Mouse (Mus musculus) CH12.LX (cell line): ENCODE measurements around the gene Dgkg. TPM values are rescaled to one million over a fixed set of nuclear protein-coding genes. Genes with fewer than 3 reads are reported as not detected.

Source experiments
- DNase-seq: peaks from one replicate; pipeline ENCODE4 v3.0.0-alpha.2; 2013; ENCODE audit errors: extremely low read depth
- H3K27ac ChIP-seq: 2 replicates; pipeline ENCODE4 v1.5.1; 2012; ENCODE audit warnings: low read depth, mild to moderate bottlenecking, control low read depth, moderate library complexity; ENCODE audit not compliant: insufficient read depth
- H3K27me3 ChIP-seq: replicated peaks from 2 replicates; pipeline ENCODE3; 2012; ENCODE audit warnings: inconsistent platforms
- H3K36me3 ChIP-seq, 2 experiments: replicated peaks in 1 of 2; 2 replicates each; pipeline versions ENCODE3 to v1.6.1; 2012; ENCODE audit warnings: inconsistent platforms in 1 of 2, low read length in 1 of 2, mild to moderate bottlenecking in 1 of 2, mixed read lengths in 1 of 2, moderate library complexity in 1 of 2; ENCODE audit not compliant: control insufficient read depth in 1 of 2, insufficient read depth in 1 of 2
- H3K4me1 ChIP-seq, 2 experiments: 2 replicates each; pipeline ENCODE4 v1.6.1; 2012; ENCODE audit warnings: inconsistent platforms in 1 of 2, moderate library complexity in 1 of 2; ENCODE audit not compliant: insufficient read depth in 2 of 2, control insufficient read depth in 1 of 2
- H3K4me2 ChIP-seq: 2 replicates; pipeline ENCODE4 v1.6.1; 2012; ENCODE audit warnings: low read depth, mild to moderate bottlenecking, control low read depth; ENCODE audit not compliant: poor library complexity, insufficient read depth, severe bottlenecking
- H3K4me3 ChIP-seq, 3 experiments: fragments of 150-350 bp in 1 of 3; sonication (generic) in 1 of 3; replicated peaks in 1 of 3; 2 replicates each; pipeline versions ENCODE3 to v1.5.1; 2011 to 2012; ENCODE audit warnings: low read depth in 2 of 3, low read length in 2 of 3, mild to moderate bottlenecking in 2 of 3, moderate library complexity in 2 of 3, control low read depth in 1 of 3, improper control_type of control experiment in 1 of 3, inconsistent platforms in 1 of 3, mixed read lengths in 1 of 3; ENCODE audit not compliant: poor library complexity in 1 of 3
- H3K79me2 ChIP-seq: replicated peaks from 2 replicates; pipeline ENCODE4 v1.6.1; 2012; ENCODE audit warnings: mild to moderate bottlenecking, moderate library complexity; ENCODE audit not compliant: control insufficient read depth, poor library complexity, insufficient read depth, severe bottlenecking; ENCODE audit errors: extremely low read depth
- H3K9ac ChIP-seq: 2 replicates; pipeline ENCODE4 v1.6.1; 2012; ENCODE audit warnings: low read depth, mild to moderate bottlenecking, control low read depth, moderate library complexity; ENCODE audit not compliant: insufficient read depth
- H3K9me3 ChIP-seq: replicated peaks from 2 replicates; pipeline ENCODE3; 2012; ENCODE audit warnings: low read length, inconsistent platforms, mixed read lengths
- BHLHE40 ChIP-seq: IDR thresholded peaks from 2 replicates; pipeline ENCODE4 v1.6.1; 2011; ENCODE audit warnings: mild to moderate bottlenecking, low read depth, low read length, improper control_type of control experiment
- E2F4 ChIP-seq: IDR thresholded peaks from 2 replicates; pipeline ENCODE4 v1.6.1; 2011; ENCODE audit warnings: low read depth, low read length, improper control_type of control experiment; ENCODE audit not compliant: insufficient replicate concordance
- ETS1 ChIP-seq: conservative IDR thresholded peaks from 2 replicates; pipeline ENCODE4 v1.6.1; 2012; ENCODE audit warnings: low read depth, mild to moderate bottlenecking, inconsistent platforms, low read length, improper control_type of control experiment, moderate library complexity
- MAFK ChIP-seq: IDR thresholded peaks from 2 replicates; pipeline ENCODE4 v1.6.1; 2011; ENCODE audit warnings: low read length, improper control_type of control experiment; ENCODE audit not compliant: insufficient replicate concordance
- MAZ ChIP-seq: IDR thresholded peaks from 2 replicates; pipeline ENCODE4 v1.6.1; 2012; ENCODE audit warnings: low read depth, mild to moderate bottlenecking, inconsistent platforms, low read length, improper control_type of control experiment, moderate library complexity
- MEF2A ChIP-seq: IDR thresholded peaks from 2 replicates; pipeline ENCODE4 v1.6.1; 2014; ENCODE audit warnings: low read depth, mild to moderate bottlenecking, inconsistent platforms, low read length, improper control_type of control experiment, borderline replicate concordance
- MXI1 ChIP-seq: IDR thresholded peaks from 2 replicates; pipeline ENCODE4 v1.6.1; 2011; ENCODE audit warnings: mild to moderate bottlenecking, low read depth, low read length, improper control_type of control experiment
- MYC ChIP-seq: IDR thresholded peaks from 2 replicates; pipeline ENCODE4 v1.6.1; 2011; ENCODE audit warnings: low read depth, mild to moderate bottlenecking, improper control_type of control experiment, low read length
- NELFE ChIP-seq: IDR thresholded peaks from 2 replicates; pipeline ENCODE4 v1.6.1; 2011; ENCODE audit warnings: low read depth, low read length, improper control_type of control experiment
- POLR2AphosphoS2 ChIP-seq: IDR thresholded peaks from 2 replicates; pipeline ENCODE4 v1.6.1; 2011; ENCODE audit warnings: low read depth, low read length, improper control_type of control experiment
- RCOR1 ChIP-seq: conservative IDR thresholded peaks from 2 replicates; pipeline ENCODE4 v1.6.1; 2012; ENCODE audit warnings: low read depth, mild to moderate bottlenecking, inconsistent platforms, low read length, improper control_type of control experiment
- USF1 ChIP-seq: IDR thresholded peaks from 2 replicates; pipeline ENCODE4 v1.6.1; 2014; ENCODE audit warnings: low read depth, mild to moderate bottlenecking, inconsistent platforms, low read length, improper control_type of control experiment
- USF2 ChIP-seq: conservative IDR thresholded peaks from 2 replicates; pipeline ENCODE4 v1.6.1; 2011; ENCODE audit warnings: low read depth, low read length, improper control_type of control experiment
- ZNF384 ChIP-seq: IDR thresholded peaks from 2 replicates; pipeline ENCODE4 v1.6.1; 2012; ENCODE audit warnings: low read depth, low read length, improper control_type of control experiment, inconsistent platforms
- dilution Hi-C: fragments of 300-500 bp; cut with MboI; formaldehyde crosslinking; loops from 2 replicates; pipeline ENCODE4 v1.14.3; 2020; ENCODE audit warnings: low sequenced_read_pairs; ENCODE audit not compliant: extremely low pct_unique_long_range_greater_than_20kb, extremely low pct_ligation_motif_present
- in situ Hi-C: fragments of 300-500 bp; cut with MboI; formaldehyde crosslinking; loops from 3 replicates; pipeline ENCODE4 v1.14.3; 2019; ENCODE audit warnings: low sequenced_read_pairs, low pct_ligation_motif_present, low pct_unique_long_range_greater_than_20kb, mixed read lengths
- polyA plus RNA-seq: library from polyadenylated mRNA; unstranded; fragments of >175 nt; gene quantifications from 2 replicates; pipeline ENCODE4 v1.2.1, GENCODE M21; 2012; ENCODE audit warnings: low read depth; ENCODE audit not compliant: insufficient read length
- total RNA-seq, 2 experiments: library from RNA; depleted of rRNA; stranded (reverse); fragments of 300-350 nt in 1 of 2; fragments of >200 nt in 1 of 2; gene quantifications; 2 replicates each; pipeline ENCODE4 v1.2.3; 2012 to 2014

The Dgkg gene
- total and polyA plus RNA-seq, 3 experiments: 2.0 to 9.2 (median 3.0) TPM

DNA sequence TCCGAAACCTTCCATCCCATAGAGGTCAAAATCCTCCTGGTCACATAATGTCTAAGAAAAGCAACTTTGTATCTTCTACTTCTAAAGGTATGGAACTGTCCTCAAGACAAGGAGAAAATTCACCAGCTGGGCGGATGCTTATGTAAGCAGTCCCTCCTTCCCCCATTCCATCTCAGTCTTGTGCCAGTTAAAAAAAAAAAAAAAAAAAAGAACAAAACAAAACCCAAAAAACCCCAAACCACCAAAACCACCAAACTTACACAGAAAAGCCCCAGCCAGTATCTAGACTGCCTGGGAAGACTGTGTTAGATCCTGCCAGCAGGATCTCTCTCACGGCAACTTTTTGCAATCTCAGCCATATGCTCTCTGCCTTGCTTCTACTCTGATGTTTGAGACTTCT is 123.9 kb downstream of the Dgkg start:
- dilution Hi-C loops: no loop called here
- Histone ChIP-seq H3K27me3 (no peaks in the 10 kb centered on the region), H3K4me2 (no peak overlapping the region), H3K4me3 (no peak overlapping the region), H3K4me1 (peaks cover 7 to 20% of the 10 kb centered on the region in 2 experiments), H3K79me2 (no peaks in the 10 kb centered on the region), H3K36me3 (no peaks in the 10 kb centered on the region), H3K27ac (no peak overlapping the region), H3K9ac (no peak overlapping the region), H3K9me3 (no peaks in the 10 kb centered on the region)
- DNase-seq: no peak
- TF ChIP-seq BHLHE40: peak; percentile 45
- no peak for TF ChIP-seq RCOR1
- 0 out of 2 replicates have a peak, but pooled peaks have one; percentile 19 for TF ChIP-seq MEF2A
- TF ChIP-seq USF2: no peak
- peak; percentile 91 for TF ChIP-seq ZNF384
- no peak for TF ChIP-seq POLR2AphosphoS2
- TF ChIP-seq MAFK: 0 out of 2 replicates have a peak, but pooled peaks have one; percentile 32
- TF ChIP-seq ETS1: 0 out of 2 replicates have a peak, but pooled peaks have one; percentile 14
- in situ Hi-C loops: no loop called here

DNA sequence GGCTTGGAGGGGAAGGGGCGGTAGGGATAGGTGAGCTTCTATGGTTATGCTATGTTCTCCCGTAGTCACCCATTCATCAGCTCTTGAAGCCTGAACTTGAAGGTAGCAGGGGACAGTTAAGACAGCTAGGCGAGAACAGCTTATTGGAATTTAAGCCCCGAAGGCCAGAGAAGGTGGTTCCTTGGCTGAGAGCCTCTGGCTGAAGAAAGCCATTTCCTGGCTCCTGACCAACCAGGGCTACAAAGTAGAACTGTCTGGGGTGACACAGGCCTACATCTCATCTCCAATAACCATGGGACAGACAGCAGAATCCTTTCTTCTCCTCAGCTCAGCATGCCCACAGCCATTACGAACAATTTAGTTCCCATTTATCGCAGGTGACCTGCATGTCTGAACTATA is 125.2 kb downstream of the Dgkg start:
- Histone ChIP-seq H3K27ac (no peak overlapping the region), H3K4me1 (peaks cover 7 to 20% of the 10 kb centered on the region in 2 experiments), H3K9ac (no peak overlapping the region), H3K4me3 (no peak overlapping the region), H3K79me2 (no peaks in the 10 kb centered on the region), H3K27me3 (no peaks in the 10 kb centered on the region), H3K36me3 (no peaks in the 10 kb centered on the region), H3K4me2 (no peak overlapping the region), H3K9me3 (no peaks in the 10 kb centered on the region)
- dilution Hi-C loops (no loop called here), in situ Hi-C loops (no loop called here)
- DNase-seq: no peak
- TF ChIP-seq MAZ: no peak
- no peak for TF ChIP-seq E2F4
- no peak for TF ChIP-seq ETS1
- TF ChIP-seq MXI1: no peak
- no peak for TF ChIP-seq USF1

DNA sequence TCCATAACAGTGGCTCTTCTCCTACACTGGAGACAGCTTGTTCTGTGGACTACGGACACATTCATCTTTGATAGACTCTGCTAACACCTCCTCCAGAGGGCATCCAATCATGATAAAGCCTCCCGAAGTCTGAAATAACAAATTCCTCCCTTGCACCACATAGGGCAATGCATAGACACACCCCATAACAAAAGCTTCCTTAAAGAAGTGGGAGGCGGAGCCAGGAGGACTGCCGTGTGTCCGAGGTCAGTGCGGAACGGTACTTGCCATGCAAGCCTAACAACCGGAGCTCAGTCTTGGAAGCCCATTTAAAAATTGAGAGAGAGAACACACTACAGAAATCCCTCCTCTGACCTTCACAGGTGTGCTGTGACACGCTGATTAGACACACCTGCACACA is 126.0 kb downstream of the Dgkg start:
- H3K4me1 ChIP-seq: peaks cover 7 to 22% of the 10 kb centered on the region in 2 experiments
- H3K27me3 ChIP-seq: no peaks in the 10 kb centered on the region
- H3K9ac ChIP-seq: no peak overlapping the region
- in situ Hi-C loops: no loop called here
- dilution Hi-C loops: no loop called here
- no peaks in the 10 kb centered on the region for H3K9me3 ChIP-seq
- H3K36me3 ChIP-seq: no peaks in the 10 kb centered on the region
- no peak overlapping the region for H3K4me2 ChIP-seq
- no peak overlapping the region for H3K27ac ChIP-seq
- no peak overlapping the region for H3K4me3 ChIP-seq
- no peaks in the 10 kb centered on the region for H3K79me2 ChIP-seq
- no peak for DNase-seq
- no peak for TF ChIP-seq MYC
- TF ChIP-seq NELFE: no peak
- TF ChIP-seq, all 38 proteins: peak for 0
